Mouse (Mus musculus): ENCODE results near the gene Uhrf1.

- TF ChIP-seq ZMIZ1 (IDR thresholded peaks at IDR 0.05; ENCODE audit: low read depth, low read length) (no peak), NRF1 (IDR thresholded peaks at IDR 0.05; ENCODE audit: low read depth, low read length) (no peak), HCFC1 (IDR thresholded peaks at IDR 0.05; ENCODE audit: low read depth, low read length) (no peak), POLR2A (IDR thresholded peaks at IDR 0.05; ENCODE audit: low read depth, low read length) (no peak), JUN (IDR thresholded peaks at IDR 0.05; ENCODE audit: insufficient read depth, low read depth, low read length) (no peak), CTCF (conservative IDR thresholded peaks at IDR 0.05 in 1 of 2, IDR thresholded peaks at IDR 0.05 in 1 of 2; ENCODE audit: low read depth in 2 of 2, low read length in 2 of 2) (no peak), KAT2A (IDR thresholded peaks at IDR 0.05; ENCODE audit: insufficient replicate concordance, low read length) (no peak), USF2 (conservative IDR thresholded peaks at IDR 0.05; ENCODE audit: low read depth, low read length) (no peak), ZC3H11A (IDR thresholded peaks at IDR 0.05; ENCODE audit: low read depth, low read length) (no peak), MEF2A (IDR thresholded peaks at IDR 0.05; ENCODE audit: borderline replicate concordance, low read depth, low read length) (no peak), SMC3 (IDR thresholded peaks at IDR 0.05; ENCODE audit: low read depth, low read length) (no peak), USF1 (IDR thresholded peaks at IDR 0.05; ENCODE audit: low read depth, low read length) (no peak), ETS1 (conservative IDR thresholded peaks at IDR 0.05; ENCODE audit: low read depth, low read length) (no peak)
These were observed 45.5 kb downstream of the Uhrf1 start for GRCm38 (mm10) chr17:56348586-56348985.
